Mouse (Mus musculus) olfactory bulb, adult 2 months (tissue): ENCODE measurements around the gene Gm14190.

Experiments
- CTCF ChIP-seq: fragments of 200-500 bp; IDR thresholded peaks from 2 replicates; pipeline ENCODE4 v1.5.1; 2012; ENCODE audit warnings: low read depth, mild to moderate bottlenecking, low read length, moderate library complexity; ENCODE audit not compliant: insufficient read depth
- POLR2A ChIP-seq: fragments of 200-500 bp; IDR thresholded peaks from 2 replicates; pipeline ENCODE4 v1.6.1; 2012; ENCODE audit warnings: mild to moderate bottlenecking, low read depth, low read length, moderate library complexity; ENCODE audit not compliant: insufficient read depth

GRCm38 (mm10) chr11:99665860-99666259 lies 24.7 kb downstream of the Gm14190 start, which contains the start of gene Krtap4-6:
- TF ChIP-seq POLR2A (no peak), CTCF (no peak)
